Comparison of ENCODE assay signal across 7 mouse cellular contexts in the genomic region with DNA sequence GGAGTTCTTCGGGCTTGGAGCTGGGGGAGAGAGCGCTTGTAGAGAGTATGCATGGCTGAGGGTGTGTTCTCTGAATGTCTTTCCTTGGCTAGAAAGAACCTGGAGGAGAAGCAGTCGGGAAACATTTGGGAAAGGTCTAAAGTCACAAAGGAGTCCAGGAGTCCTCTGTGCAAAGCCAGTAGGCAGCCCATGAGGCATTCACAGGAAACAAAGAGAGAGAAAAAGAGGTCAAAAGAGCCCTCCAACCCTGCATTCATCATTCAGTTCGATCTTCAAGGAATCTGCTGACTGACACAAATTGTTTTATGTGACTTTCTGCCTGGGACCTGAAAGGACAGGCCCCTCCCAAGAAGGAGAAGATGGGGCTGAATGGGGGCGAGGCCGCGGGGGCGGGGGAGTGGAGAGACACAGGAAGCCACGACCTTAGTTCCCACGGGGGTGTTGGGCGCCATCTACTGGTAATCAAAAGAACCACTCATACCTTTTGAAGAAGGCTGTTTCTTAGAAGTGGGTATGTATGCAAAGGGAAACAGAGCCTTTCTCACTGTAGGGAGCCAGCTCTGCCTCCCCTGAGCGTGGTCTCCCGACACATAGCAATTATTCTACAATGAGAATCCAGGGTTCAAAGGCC.
DNase-seq lines count a peak whose midpoint lies in the region; ATAC-seq and TF ChIP-seq lines count a peak whose summit lies in the region.

No protein-coding gene starts in this region.

- 6% methylated on average over 13 of the region's 13 CpGs for WGBS in midbrain, embryonic 14.5 days
- WGBS in spleen, adult 2 months, result 20% methylated on average over 13 of the region's 13 CpGs

- H3K9me3 ChIP-seq in midbrain, embryonic 14.5 days (ENCODE audit: control insufficient read depth, low read length), result no peaks in the 10 kb centered on the region

- DNase-seq in gastrocnemius, postnatal 10 days, result peak; percentile 72
- peak; percentile 82 for DNase-seq in induced T-regulatory cell, adult 2 months (ENCODE audit: low read depth)
- DNase-seq in left cerebral cortex, postnatal 14 days (ENCODE audit: low spot score in 2 of 2), result peak; percentile 47 to 57
- peak; percentile 88 for DNase-seq in midbrain, embryonic 14.5 days
- DNase-seq in spleen, adult 2 months (ENCODE audit: low read depth in 1 of 2, low spot score in 2 of 2), result peak; percentile 53 to 83

- TF ChIP-seq CTCF in spleen, adult 2 months (IDR thresholded peaks at IDR 0.05; ENCODE audit: extremely low read depth, insufficient read depth, insufficient read length, insufficient replicate concordance), result peak; percentile 71

- H3K27ac ChIP-seq in midbrain, embryonic 14.5 days (replicated peaks; ENCODE audit: low read depth, low read length), result no peak overlapping the region
- H3K27ac ChIP-seq in spleen, adult 2 months (ENCODE audit: insufficient read depth, low read length), result no peak overlapping the region

- 0 out of 2 replicates have a peak, but pooled peaks cover 4% of the 10 kb centered on the region for H3K4me1 ChIP-seq in midbrain, embryonic 14.5 days (ENCODE audit: control insufficient read depth, insufficient read depth, low read length)
- peaks cover 16% of the 10 kb centered on the region for H3K4me1 ChIP-seq in spleen, adult 2 months (ENCODE audit: control insufficient read depth, insufficient read depth, insufficient read length)

- intact Hi-C loops in left cerebral cortex, postnatal 14 days (cut with DNase I), result loop anchor here (2.0 to 10.0 kb wide), 3 partner anchors 274 to 974 kb away; no protein-coding TSS in a partner anchor

- peak overlapping the region; percentile 9; the same call in 1 of the 2 replicates for H3K9ac ChIP-seq in midbrain, embryonic 14.5 days (replicated peaks; ENCODE audit: low read length)

- H3K4me2 ChIP-seq in midbrain, embryonic 14.5 days (ENCODE audit: low read length), result peak overlapping the region; percentile 36

- H3K4me3 ChIP-seq in midbrain, embryonic 14.5 days (replicated peaks; ENCODE audit: low read depth, low read length), result no peak overlapping the region
- H3K4me3 ChIP-seq in spleen, adult 2 months (ENCODE audit: extremely low read depth, insufficient read depth, insufficient read length), result no peak overlapping the region

- no peaks in the 10 kb centered on the region for H3K36me3 ChIP-seq in midbrain, embryonic 14.5 days (ENCODE audit: control insufficient read depth, insufficient read depth, low read length)
- H3K36me3 ChIP-seq in spleen, adult 2 months (ENCODE audit: control insufficient read depth, insufficient read depth, low read length), result no peaks in the 10 kb centered on the region

- no peaks in the 10 kb centered on the region for H3K27me3 ChIP-seq in midbrain, embryonic 14.5 days (ENCODE audit: control insufficient read depth, insufficient read depth, low read length)
- no peaks in the 10 kb centered on the region for H3K27me3 ChIP-seq in spleen, adult 2 months (ENCODE audit: control insufficient read depth, insufficient read depth, low read length)

- no peak for TF ChIP-seq POLR2A in spleen, adult 2 months (IDR thresholded peaks at IDR 0.05; ENCODE audit: low read depth, low read length)

- peak; percentile 93 for ATAC-seq in activated CD4-positive, CD25-positive, alpha-beta regulatory T cell, adult 4 months
- peak; percentile 88 for ATAC-seq in common myeloid progenitor, adult 5-6 weeks (replicated peaks; ENCODE audit: low read depth, poor library complexity, severe bottlenecking)
- peak; percentile 80 for ATAC-seq in midbrain, embryonic 14.5 days (ENCODE audit: low FRiP score, low TSS enrichment)
